Mouse (Mus musculus) intestine, embryonic 16.5 days (tissue): ENCODE data around the gene Add1. TPM values are rescaled to one million over a fixed set of nuclear protein-coding genes. Genes with fewer than 3 reads are reported as not detected.
A peak's percentile ranks its signal among the peaks of the same experiment; 100 is the strongest.

Experiments used
- ATAC-seq: fragments of 200-750 bp; cut with Nextera tagmentation; 2 replicates; pipeline ENCODE4 v1.8.0; 2017; ENCODE audit warnings: moderate TSS enrichment, moderate library complexity
- H3K27ac ChIP-seq: fragments of 300-500 bp; sonication (generic); 2 replicates; pipeline ENCODE4 v1.5.1; 2014; ENCODE audit warnings: mild to moderate bottlenecking, low read length
- H3K27me3 ChIP-seq: fragments of 300-500 bp; sonication (generic); replicated peaks from 2 replicates; pipeline ENCODE4 v1.6.1; 2014; ENCODE audit warnings: low read length, control low read depth, mixed read lengths; ENCODE audit not compliant: control insufficient read depth, insufficient read depth
- H3K36me3 ChIP-seq: fragments of 300-500 bp; sonication (generic); 2 replicates; pipeline ENCODE4 v1.6.1; 2014; ENCODE audit warnings: low read length, control low read depth; ENCODE audit not compliant: control insufficient read depth, insufficient read depth
- H3K4me1 ChIP-seq: fragments of 300-500 bp; sonication (generic); 2 replicates; pipeline ENCODE4 v1.6.1; 2014; ENCODE audit warnings: low read length, control low read depth, mixed read lengths; ENCODE audit not compliant: control insufficient read depth, insufficient read depth
- H3K4me2 ChIP-seq: fragments of 300-500 bp; sonication (generic); 2 replicates; pipeline ENCODE4 v1.6.1; 2014; ENCODE audit warnings: low read depth, low read length, control low read depth
- H3K4me3 ChIP-seq: fragments of 300-500 bp; sonication (generic); 2 replicates; pipeline ENCODE4 v1.5.1; 2014; ENCODE audit warnings: mild to moderate bottlenecking, low read length
- H3K9ac ChIP-seq: fragments of 300-500 bp; sonication (generic); 2 replicates; pipeline ENCODE4 v1.6.1; 2014; ENCODE audit warnings: low read depth, low read length
- H3K9me3 ChIP-seq: fragments of 300-500 bp; sonication (generic); 2 replicates; pipeline ENCODE4 v1.6.1; 2016; ENCODE audit warnings: low read length, control low read depth; ENCODE audit not compliant: control insufficient read depth
- WGBS: fragments of 180-500 bp; shearing (Covaris S2); extraction: QIAGEN DNeasy Blood & Tissue Kit; methylation state at CpG from one replicate; pipeline ENCODE4 v1.1.7; 2014; 5-methylcytosine and 5-hydroxymethylcytosine counted together
- polyA plus RNA-seq: library from polyadenylated mRNA; unstranded; fragments of >200 nt; fragmentation: Nextera tagmentation; extraction: Ambion mirVana; gene quantifications from 2 replicates; pipeline ENCODE4 v1.2.1, GENCODE M21; 2015

Add1 gene
- polyA plus RNA-seq, 1 experiment from 2014 or later, result 138 TPM

GRCm38 (mm10) chr5:34633641-34634040, 60.2 kb downstream of the Add1 start:
- Histone ChIP-seq H3K4me1 (peaks cover 18% of the 10 kb centered on the region), H3K9ac (no peak overlapping the region), H3K27me3 (no peaks in the 10 kb centered on the region), H3K27ac (no peak overlapping the region), H3K9me3 (no peaks in the 10 kb centered on the region), H3K4me2 (no peak overlapping the region), H3K36me3 (peaks cover 24% of the 10 kb centered on the region), H3K4me3 (no peak overlapping the region)
- ATAC-seq, result 0 out of 2 replicates have a peak, but pooled peaks have one; percentile 7
- WGBS, result 63% methylated on average over 4 of the region's 4 CpGs

- Histone ChIP-seq H3K4me1 (peaks cover 18% of the 10 kb centered on the region), H3K27me3 (no peaks in the 10 kb centered on the region), H3K9me3 (no peaks in the 10 kb centered on the region), H3K27ac (no peak overlapping the region), H3K36me3 (peaks cover 21% of the 10 kb centered on the region), H3K4me3 (no peak overlapping the region), H3K4me2 (no peak overlapping the region), H3K9ac (0 out of 2 replicates have a peak overlapping the region, but pooled peaks have one; percentile 83)
- no peak for ATAC-seq
- 87% methylated on average over 13 of the region's 13 CpGs for WGBS
Observed at GRCm38 (mm10) chr5:34634746-34635400, 61.4 kb downstream of the Add1 start.

DNA sequence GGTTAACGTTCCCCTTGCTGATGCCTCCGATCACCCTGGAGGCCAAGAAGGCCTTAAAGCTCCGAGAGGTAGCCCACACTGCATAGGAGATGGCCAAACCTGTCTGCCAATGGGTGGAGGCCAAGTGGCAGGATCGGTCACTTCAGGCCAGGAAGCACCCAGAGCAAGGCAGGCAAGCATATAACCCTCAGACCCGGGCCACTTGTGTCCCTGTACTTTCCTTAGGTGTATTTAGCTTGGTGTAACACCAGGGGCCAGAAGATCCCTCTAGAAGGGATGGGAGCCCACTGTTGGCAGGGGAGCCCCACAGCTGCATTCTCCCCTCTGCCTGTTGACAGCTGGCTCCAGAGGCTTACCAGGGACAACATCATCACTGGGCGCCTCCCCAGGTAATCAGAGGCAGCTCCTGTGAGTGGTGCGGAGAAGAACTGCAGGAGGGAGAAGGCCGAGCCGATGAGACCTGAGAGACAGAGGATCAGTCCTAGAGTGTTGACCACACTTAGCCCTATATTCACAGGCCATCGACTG, 62.3 kb downstream of the Add1 start:
- peaks cover 21% of the 10 kb centered on the region for H3K36me3 ChIP-seq
- H3K4me1 ChIP-seq, result peaks cover 18% of the 10 kb centered on the region
- no peaks in the 10 kb centered on the region for H3K9me3 ChIP-seq
- WGBS, result 60% methylated on average over 10 of the region's 10 CpGs
- no peaks in the 10 kb centered on the region for H3K27me3 ChIP-seq
- ATAC-seq, result no peak
- peak overlapping the region; percentile 83 for H3K9ac ChIP-seq
- peak overlapping the region; percentile 96 for H3K4me2 ChIP-seq
- peak overlapping the region; percentile 76 for H3K4me3 ChIP-seq
- no peak overlapping the region for H3K27ac ChIP-seq

- ATAC-seq, result peak; percentile 90
- peak within 1 kb of the TSS; percentile 83 for H3K9ac ChIP-seq
- H3K27ac ChIP-seq, result peak within 1 kb of the TSS; percentile 91
- no peaks in the 10 kb centered on the region for H3K9me3 ChIP-seq
- 1% methylated on average over 48 of the region's 48 CpGs for WGBS
- no peaks in the 10 kb centered on the region for H3K27me3 ChIP-seq
- peak within 1 kb of the TSS; percentile 76 for H3K4me3 ChIP-seq
- H3K4me1 ChIP-seq, result peaks cover 18% of the 10 kb centered on the region
- H3K4me2 ChIP-seq, result peak within 1 kb of the TSS; percentile 96
- H3K36me3 ChIP-seq, result peaks cover 21% of the 10 kb centered on the region
Observed at GRCm38 (mm10) chr5:34636481-34637287, 63.2 kb downstream of the Add1 start, which contains the start of gene Mfsd10. Mfsd10 (minus strand) TSS chr5:34637212.

- Histone ChIP-seq H3K4me2 (0 out of 2 replicates have a peak overlapping the region, but pooled peaks have one; percentile 96), H3K4me1 (peaks cover 18% of the 10 kb centered on the region), H3K9ac (peak overlapping the region; percentile 83; the same call in 1 of the 2 replicates), H3K27ac (no peak overlapping the region), H3K9me3 (no peaks in the 10 kb centered on the region), H3K4me3 (no peak overlapping the region), H3K27me3 (no peaks in the 10 kb centered on the region), H3K36me3 (peaks cover 18% of the 10 kb centered on the region)
- 75% methylated on average over 7 of the region's 7 CpGs for WGBS
- ATAC-seq, result 0 out of 2 replicates have a peak, but pooled peaks have one; percentile 2
Observed at GRCm38 (mm10) chr5:34637591-34638156, 64.2 kb downstream of the Add1 start.

- peaks cover 3% of the 10 kb centered on the region; the same call in 1 of the 2 replicates for H3K4me1 ChIP-seq
- H3K4me3 ChIP-seq, result no peak overlapping the region
- 87% methylated on average over 3 of the region's 3 CpGs for WGBS
- H3K27ac ChIP-seq, result no peak overlapping the region
- H3K36me3 ChIP-seq, result peaks cover 14% of the 10 kb centered on the region; the same call in 1 of the 2 replicates
- no peak overlapping the region for H3K4me2 ChIP-seq
- no peak for ATAC-seq
- H3K27me3 ChIP-seq, result no peaks in the 10 kb centered on the region
- no peaks in the 10 kb centered on the region for H3K9me3 ChIP-seq
- no peak overlapping the region for H3K9ac ChIP-seq
Observed at GRCm38 (mm10) chr5:34641991-34642390, 68.5 kb downstream of the Add1 start.

- peaks cover 13% of the 10 kb centered on the region for H3K36me3 ChIP-seq
- no peak overlapping the region for H3K4me3 ChIP-seq
- H3K4me2 ChIP-seq, result no peak overlapping the region
- no peaks in the 10 kb centered on the region for H3K9me3 ChIP-seq
- H3K27me3 ChIP-seq, result no peaks in the 10 kb centered on the region
- 74% methylated on average over 5 of the region's 5 CpGs for WGBS
- H3K4me1 ChIP-seq, result no peaks in the 10 kb centered on the region
- no peak overlapping the region for H3K27ac ChIP-seq
- ATAC-seq, result peak; percentile 73
- H3K9ac ChIP-seq, result no peak overlapping the region
Observed at GRCm38 (mm10) chr5:34642932-34643331, 69.5 kb downstream of the Add1 start.

GRCm38 (mm10) chr5:34647581-34647980, 74.1 kb downstream of the Add1 start:
- H3K4me3 ChIP-seq, result no peak overlapping the region
- H3K9ac ChIP-seq, result no peak overlapping the region
- H3K4me2 ChIP-seq, result no peak overlapping the region
- 0 out of 2 replicates have a peak, but pooled peaks have one; percentile 42 for ATAC-seq
- H3K36me3 ChIP-seq, result peaks cover 20% of the 10 kb centered on the region
- 45% methylated on average over 4 of the region's 4 CpGs for WGBS
- H3K27me3 ChIP-seq, result no peaks in the 10 kb centered on the region
- no peaks in the 10 kb centered on the region for H3K4me1 ChIP-seq
- no peak overlapping the region for H3K27ac ChIP-seq
- H3K9me3 ChIP-seq, result no peaks in the 10 kb centered on the region

- Histone ChIP-seq H3K4me1 (no peaks in the 10 kb centered on the region), H3K9me3 (no peaks in the 10 kb centered on the region), H3K36me3 (peaks cover 15% of the 10 kb centered on the region), H3K27ac (no peak overlapping the region), H3K4me3 (no peak overlapping the region), H3K4me2 (no peak overlapping the region), H3K9ac (no peak overlapping the region), H3K27me3 (no peaks in the 10 kb centered on the region)
- WGBS, result 77% methylated on average over 5 of the region's 5 CpGs
- ATAC-seq, result no peak
Observed at GRCm38 (mm10) chr5:34652961-34653360, 79.5 kb downstream of the Add1 start.
